Mouse (Mus musculus) lung, postnatal 36 days (tissue): ENCODE data around the gene Gm20481.
"Not testable (repeated sequence)": the region's sequence is repeated elsewhere in the genome, so short reads cannot be mapped to it uniquely, and the experiment has no call there.

Source experiments
- DNase-seq: peaks from one replicate; pipeline ENCODE4 v3.0.0; 2022; ENCODE audit warnings: mixed read lengths

Gene Gm20481

GRCm38 (mm10) chr17:35004075-35004717 lies 34.5 kb downstream of the Gm20481 start:
- no peak for DNase-seq

GRCm38 (mm10) chr17:35005158-35005557 lies 35.4 kb downstream of the Gm20481 start:
- no peak for DNase-seq

DNA sequence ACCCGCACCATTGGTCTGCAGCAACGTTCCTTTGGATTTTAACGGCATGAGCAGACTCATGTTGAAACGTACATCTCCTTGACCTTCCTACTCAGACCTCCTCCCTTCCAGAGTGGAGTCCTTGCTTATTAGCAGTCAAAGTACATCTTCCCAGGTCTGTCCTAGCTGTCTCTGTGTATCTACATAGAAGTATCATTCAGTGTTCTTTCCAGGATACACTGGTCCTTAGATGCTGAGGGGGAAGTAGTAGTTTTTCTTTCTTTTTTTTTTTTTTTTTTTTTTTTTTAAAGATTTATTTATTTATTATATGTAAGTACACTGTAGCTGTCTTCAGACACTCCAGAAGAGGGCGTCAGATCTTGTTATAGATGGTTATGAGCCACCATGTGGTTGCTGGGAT lies 36.2 kb downstream of the Gm20481 start:
- not testable (repeated sequence) for DNase-seq

GRCm38 (mm10) chr17:35007387-35007991 lies 37.8 kb downstream of the Gm20481 start:
- DNase-seq: no peak

DNA sequence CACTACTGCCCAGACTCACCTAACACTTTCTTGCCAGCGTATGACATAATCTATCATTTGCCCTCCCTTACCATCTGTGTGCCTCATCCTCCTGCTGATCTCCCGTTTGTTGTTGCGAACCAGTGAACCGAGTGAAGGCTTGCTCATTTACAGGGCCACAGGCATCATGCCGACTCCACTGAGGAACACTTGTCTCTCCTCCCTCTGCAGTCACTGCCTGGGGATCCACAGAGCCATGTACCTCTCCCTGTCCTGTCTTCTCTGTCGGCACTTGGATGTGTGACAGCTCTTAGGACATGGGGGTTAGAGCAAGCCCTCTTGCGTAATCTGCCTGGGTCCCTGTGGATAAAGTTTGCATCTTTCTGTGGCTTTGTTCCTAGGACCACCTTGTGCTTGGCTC lies 39.9 kb downstream of the Gm20481 start:
- DNase-seq: no peak

DNA sequence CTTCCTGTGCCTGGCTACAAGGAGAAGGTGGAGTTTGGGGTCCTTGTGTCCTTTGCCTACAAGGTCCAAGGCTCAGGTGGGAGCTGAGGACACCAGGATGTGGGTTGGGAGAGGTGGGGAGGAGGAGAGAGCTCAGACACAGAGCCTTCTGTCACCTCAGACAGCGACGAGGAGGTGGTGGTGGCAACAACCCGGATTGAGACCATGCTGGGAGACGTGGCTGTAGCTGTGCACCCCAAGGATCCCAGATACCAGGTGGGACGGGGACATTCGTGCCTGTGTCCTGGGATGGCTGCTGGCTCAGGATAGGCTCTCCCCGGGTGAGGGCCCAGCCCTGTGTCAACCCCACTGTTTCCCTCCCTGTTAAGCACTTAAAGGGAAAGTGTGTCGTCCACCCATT lies 41.7 kb downstream of the Gm20481 start:
- DNase-seq: no peak

DNA sequence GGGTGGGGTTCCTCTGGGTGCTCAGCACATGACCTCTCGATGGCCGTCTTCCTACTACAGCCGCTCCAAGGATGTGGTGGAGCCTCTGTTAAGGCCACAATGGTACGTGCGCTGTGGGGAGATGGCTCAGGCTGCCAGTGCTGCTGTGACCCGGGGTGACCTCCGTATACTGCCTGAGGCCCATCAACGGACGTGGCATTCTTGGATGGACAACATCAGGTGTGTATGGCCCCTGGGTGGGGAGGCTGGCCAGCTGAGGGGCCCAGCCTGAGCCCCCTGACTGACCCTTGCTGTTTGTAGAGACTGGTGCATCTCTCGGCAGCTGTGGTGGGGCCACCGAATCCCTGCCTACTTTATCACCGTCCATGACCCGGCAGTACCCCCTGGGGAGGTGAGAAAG lies 42.7 kb downstream of the Gm20481 start:
- DNase-seq: no peak

DNA sequence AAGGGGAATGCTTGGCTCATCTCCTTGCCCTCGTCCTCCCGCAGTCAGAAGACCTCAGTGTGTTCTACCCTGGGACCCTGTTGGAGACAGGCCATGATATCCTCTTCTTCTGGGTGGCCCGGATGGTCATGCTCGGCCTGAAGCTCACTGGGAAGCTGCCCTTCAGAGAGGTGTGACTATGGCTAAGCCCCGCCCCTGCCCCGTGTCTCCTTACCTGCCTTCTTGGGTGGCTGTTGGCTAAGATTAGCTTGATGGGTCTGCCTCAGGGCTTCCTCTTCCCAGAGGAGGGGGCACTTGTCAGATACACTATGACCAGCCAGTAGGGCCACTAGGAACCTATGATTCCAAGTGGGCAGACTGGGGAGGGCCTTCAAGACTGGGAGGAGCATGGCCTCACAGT lies 43.5 kb downstream of the Gm20481 start:
- DNase-seq: no peak

- no peak for DNase-seq
Observed at GRCm38 (mm10) chr17:35015296-35015695, 45.6 kb downstream of the Gm20481 start.

DNA sequence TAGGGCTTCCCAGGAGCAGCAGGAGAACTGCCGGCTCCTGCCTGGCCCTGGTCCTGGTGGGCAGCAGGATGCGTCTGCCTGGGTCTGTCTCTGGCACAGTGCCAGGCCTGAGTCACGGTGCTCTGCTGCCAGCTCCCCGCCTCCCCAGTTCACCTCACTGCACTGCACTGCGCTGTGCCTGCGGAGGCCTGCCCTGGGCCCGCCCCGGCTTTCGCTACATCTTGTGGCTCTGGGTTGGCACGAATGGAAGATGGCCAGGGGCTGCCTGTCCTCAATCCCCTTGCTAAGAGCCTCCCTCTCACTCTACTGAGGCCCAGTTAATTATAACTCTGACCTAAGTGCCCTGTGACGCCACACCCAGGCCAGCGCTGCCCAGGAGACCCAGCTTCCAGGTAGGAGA lies 46.7 kb downstream of the Gm20481 start, which contains the start of gene Vwa7:
TSS of gene Vwa7 (plus strand) at position 204 of the 400 bp plus-strand sequence.
- DNase-seq: no peak

GRCm38 (mm10) chr17:35016791-35017705 lies 47.3 kb downstream of the Gm20481 start:
- no peak for DNase-seq

- no peak for DNase-seq
Observed at GRCm38 (mm10) chr17:35017706-35018030, 48.0 kb downstream of the Gm20481 start.

DNA sequence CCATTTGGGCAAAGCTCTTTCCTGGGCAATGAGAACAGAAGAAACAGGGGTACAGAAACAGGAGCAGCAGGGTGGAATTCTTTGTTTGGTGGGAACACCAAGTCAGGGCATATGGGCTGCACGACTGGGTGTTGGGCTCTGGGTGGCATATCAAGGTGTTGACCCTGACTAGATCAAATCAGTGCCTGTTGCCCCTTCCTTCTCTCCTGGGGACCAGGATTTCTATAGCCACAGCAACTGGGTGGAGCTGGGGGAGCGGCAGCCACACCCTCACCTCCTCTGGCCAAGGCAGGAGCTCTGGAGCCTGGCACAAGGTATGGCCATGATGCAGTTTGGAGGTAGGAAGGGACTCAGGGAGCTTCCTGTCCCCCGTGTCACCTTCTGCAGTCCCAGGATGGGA lies 48.5 kb downstream of the Gm20481 start:
- DNase-seq: no peak

DNA sequence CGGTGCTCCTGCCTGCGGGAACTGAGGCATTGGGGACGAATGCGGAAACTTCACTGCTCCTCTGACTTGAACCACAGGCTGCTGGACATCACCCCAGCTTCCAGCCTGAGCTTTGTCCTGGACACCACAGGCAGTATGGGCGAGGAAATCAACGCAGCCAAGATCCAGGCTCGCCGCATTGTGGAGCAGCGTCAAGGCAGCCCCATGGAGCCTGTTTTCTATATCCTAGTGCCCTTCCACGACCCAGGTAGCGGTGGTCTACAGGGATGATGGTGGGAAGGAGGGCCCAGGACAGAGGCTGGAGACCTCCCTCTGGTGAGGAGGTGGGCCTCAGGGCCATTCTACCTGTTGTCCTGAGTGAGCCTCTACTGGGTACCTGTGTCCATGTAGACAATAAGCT lies 50.2 kb downstream of the Gm20481 start:
- DNase-seq: no peak

DNA sequence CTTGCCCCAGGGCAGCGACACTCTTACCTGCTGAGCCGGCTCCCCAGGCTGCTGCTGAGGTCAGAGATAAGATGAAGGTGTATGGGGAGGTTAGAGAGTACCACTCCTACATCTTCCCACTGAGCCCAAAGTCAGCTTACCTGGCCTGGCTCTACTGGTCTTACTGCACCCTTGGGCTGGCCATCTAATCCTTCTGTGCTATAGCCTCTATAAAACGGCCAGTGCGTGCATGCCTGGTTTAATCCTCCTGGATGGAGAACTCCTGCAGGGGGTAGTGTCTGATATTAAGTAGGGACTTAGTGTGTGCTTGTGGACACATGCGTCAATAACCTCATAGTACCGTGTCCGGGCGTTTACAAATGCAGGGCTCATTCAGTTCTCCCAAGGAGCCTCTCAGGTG lies 50.8 kb downstream of the Gm20481 start:
- no peak for DNase-seq

GRCm38 (mm10) chr17:35021163-35021808 lies 51.6 kb downstream of the Gm20481 start:
- DNase-seq: peak; percentile 94
